Mouse (Mus musculus) embryonic facial prominence, embryonic 14.5 days (tissue): ENCODE measurements at regions not wholly inside any gene's neighbourhood (a gene's known extent, or its start where the extent isn't known, plus 50 kb on each side); places are given as distances from the start of the nearest gene placed in this dataset.

ENCODE experiments used
- ATAC-seq: fragments of 200-750 bp; cut with Nextera tagmentation; 2 replicates; pipeline ENCODE4 v1.8.0; 2017; ENCODE audit warnings: low read depth, moderate number of reproducible peaks, moderate TSS enrichment
- DNase-seq: peaks from one replicate; pipeline ENCODE4 v3.0.0-alpha.2; 2015; ENCODE audit warnings: low spot score
- H3K27ac ChIP-seq: fragments of 300-500 bp; sonication (generic); replicated peaks from 2 replicates; pipeline ENCODE4 v1.5.1; 2014; ENCODE audit warnings: low read depth, mild to moderate bottlenecking, low read length, moderate library complexity
- H3K27me3 ChIP-seq: fragments of 300-500 bp; sonication (generic); replicated peaks from 2 replicates; pipeline ENCODE4 v1.6.1; 2014; ENCODE audit warnings: low read length; ENCODE audit not compliant: control insufficient read depth, insufficient read depth
- H3K36me3 ChIP-seq: fragments of 300-500 bp; sonication (generic); 2 replicates; pipeline ENCODE4 v1.6.1; 2014; ENCODE audit warnings: low read length, mixed read lengths; ENCODE audit not compliant: control insufficient read depth, insufficient read depth
- H3K4me1 ChIP-seq: fragments of 300-500 bp; sonication (generic); 2 replicates; pipeline ENCODE4 v1.6.1; 2014; ENCODE audit warnings: antibody characterized with exemption, low read length; ENCODE audit not compliant: control insufficient read depth, insufficient read depth
- H3K4me2 ChIP-seq: fragments of 300-500 bp; sonication (generic); 2 replicates; pipeline ENCODE4 v1.6.1; 2014; ENCODE audit warnings: low read depth, mild to moderate bottlenecking, low read length, moderate library complexity, mixed read lengths
- H3K4me3 ChIP-seq: fragments of 300-500 bp; sonication (generic); 2 replicates; pipeline ENCODE4 v1.5.1; 2014; ENCODE audit warnings: low read depth, mild to moderate bottlenecking, low read length
- H3K9ac ChIP-seq: fragments of 300-500 bp; sonication (generic); 2 replicates; pipeline ENCODE4 v1.6.1; 2014; ENCODE audit warnings: low read depth, mild to moderate bottlenecking, low read length, moderate library complexity, mixed read lengths
- H3K9me3 ChIP-seq: fragments of 300-500 bp; sonication (generic); 2 replicates; pipeline ENCODE4 v1.6.1; 2016; ENCODE audit warnings: low read length; ENCODE audit not compliant: control insufficient read depth
- WGBS: fragments of 180-500 bp; shearing (Covaris S2); extraction: QIAGEN DNeasy Blood & Tissue Kit; methylation state at CpG from one replicate; pipeline ENCODE4 v1.1.7; 2014; 5-methylcytosine and 5-hydroxymethylcytosine counted together

DNA sequence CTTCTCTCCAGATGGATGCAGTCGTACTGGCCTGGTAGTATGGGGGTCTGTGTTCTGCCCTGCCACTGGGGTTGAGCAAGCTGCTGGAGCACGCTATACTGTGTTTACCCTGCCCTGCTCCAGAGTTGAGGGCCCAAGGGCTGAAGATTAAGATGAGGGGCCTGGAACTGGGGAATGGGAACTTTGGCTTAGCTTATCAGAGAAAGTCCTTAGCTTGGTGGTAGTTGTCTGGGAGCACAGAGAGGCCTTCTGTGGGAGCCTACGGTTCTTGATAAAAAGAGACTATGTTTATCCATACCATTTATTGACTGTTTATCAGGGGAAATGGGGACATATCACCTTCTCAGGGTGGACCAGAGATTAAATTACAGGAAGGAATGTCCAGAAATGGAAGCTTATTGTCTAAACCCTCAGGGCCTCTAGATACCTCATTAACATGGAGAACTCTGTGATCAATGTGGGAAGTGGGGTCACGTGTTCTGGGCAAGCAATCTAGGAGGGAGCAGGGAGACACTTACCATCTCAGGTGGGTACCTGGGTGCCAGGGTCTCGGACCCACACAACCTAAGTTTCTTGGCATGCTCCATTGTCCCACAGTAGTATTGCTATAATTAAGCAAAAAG is 58.7 kb downstream of the Mycn start:
- no peaks in the 10 kb centered on the region for H3K9me3 ChIP-seq
- no peaks in the 10 kb centered on the region for H3K36me3 ChIP-seq
- no peak overlapping the region for H3K27ac ChIP-seq
- no peak overlapping the region for H3K9ac ChIP-seq
- H3K27me3 ChIP-seq, result no peaks in the 10 kb centered on the region
- 85% methylated on average over 5 of the region's 5 CpGs for WGBS
- ATAC-seq (no peak), DNase-seq (no peak)
- no peak overlapping the region for H3K4me3 ChIP-seq
- H3K4me1 ChIP-seq, result no peaks in the 10 kb centered on the region
- H3K4me2 ChIP-seq, result no peak overlapping the region

DNA sequence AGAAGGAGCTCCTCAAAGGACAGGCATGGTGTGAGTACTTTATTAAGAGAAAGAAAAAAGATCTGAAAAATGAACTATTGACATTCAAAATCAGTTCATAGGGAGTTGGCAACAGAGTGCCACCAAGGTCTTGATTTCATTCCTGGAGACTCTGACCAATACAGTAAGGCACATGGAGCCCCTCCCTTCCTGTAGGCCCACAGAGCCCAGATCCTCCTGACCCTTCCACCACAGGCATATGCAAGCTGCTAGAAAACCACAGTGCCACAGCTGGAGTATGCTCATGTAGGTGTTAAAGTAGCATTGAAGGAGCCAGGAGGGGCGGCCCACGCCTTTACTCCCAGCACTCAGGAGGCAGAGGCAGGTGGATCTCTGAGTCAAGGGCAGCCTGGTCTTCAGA is 63.7 kb downstream of the Mycn start:
- Histone ChIP-seq H3K27ac (no peak overlapping the region), H3K9me3 (no peaks in the 10 kb centered on the region), H3K36me3 (no peaks in the 10 kb centered on the region), H3K27me3 (no peaks in the 10 kb centered on the region), H3K4me2 (no peak overlapping the region), H3K9ac (no peak overlapping the region), H3K4me3 (no peak overlapping the region), H3K4me1 (no peaks in the 10 kb centered on the region)
- WGBS, result 93% methylated on average over 2 of the region's 2 CpGs
- no peak for DNase-seq
- ATAC-seq, result no peak

DNA sequence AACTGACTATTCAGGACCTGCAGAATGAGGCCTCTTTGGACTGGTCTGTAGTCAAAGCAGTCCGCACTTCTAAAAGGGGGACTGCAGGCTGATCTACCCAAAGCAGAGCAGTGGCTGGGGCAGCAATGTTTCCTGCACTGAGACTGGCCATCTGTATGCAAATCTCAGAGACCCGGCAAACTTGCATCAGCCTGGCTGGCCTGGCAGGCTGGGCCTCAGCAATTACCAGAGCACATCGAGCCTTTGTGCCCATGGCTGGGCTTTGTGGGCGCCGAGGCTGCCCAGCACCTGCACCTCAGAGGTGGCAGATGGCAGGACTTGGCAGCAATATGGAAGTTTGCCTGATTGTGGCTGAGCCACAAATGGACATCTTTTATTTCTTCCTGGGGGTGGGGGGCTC is 64.2 kb downstream of the Mycn start:
- no peak overlapping the region for H3K4me3 ChIP-seq
- H3K9me3 ChIP-seq, result no peaks in the 10 kb centered on the region
- no peak overlapping the region for H3K27ac ChIP-seq
- ATAC-seq, result peak; percentile 80
- H3K4me1 ChIP-seq, result no peaks in the 10 kb centered on the region
- 64% methylated on average over 5 of the region's 5 CpGs for WGBS
- no peaks in the 10 kb centered on the region for H3K27me3 ChIP-seq
- DNase-seq, result peak; percentile 41
- H3K9ac ChIP-seq, result no peak overlapping the region
- H3K36me3 ChIP-seq, result no peaks in the 10 kb centered on the region
- no peak overlapping the region for H3K4me2 ChIP-seq

DNA sequence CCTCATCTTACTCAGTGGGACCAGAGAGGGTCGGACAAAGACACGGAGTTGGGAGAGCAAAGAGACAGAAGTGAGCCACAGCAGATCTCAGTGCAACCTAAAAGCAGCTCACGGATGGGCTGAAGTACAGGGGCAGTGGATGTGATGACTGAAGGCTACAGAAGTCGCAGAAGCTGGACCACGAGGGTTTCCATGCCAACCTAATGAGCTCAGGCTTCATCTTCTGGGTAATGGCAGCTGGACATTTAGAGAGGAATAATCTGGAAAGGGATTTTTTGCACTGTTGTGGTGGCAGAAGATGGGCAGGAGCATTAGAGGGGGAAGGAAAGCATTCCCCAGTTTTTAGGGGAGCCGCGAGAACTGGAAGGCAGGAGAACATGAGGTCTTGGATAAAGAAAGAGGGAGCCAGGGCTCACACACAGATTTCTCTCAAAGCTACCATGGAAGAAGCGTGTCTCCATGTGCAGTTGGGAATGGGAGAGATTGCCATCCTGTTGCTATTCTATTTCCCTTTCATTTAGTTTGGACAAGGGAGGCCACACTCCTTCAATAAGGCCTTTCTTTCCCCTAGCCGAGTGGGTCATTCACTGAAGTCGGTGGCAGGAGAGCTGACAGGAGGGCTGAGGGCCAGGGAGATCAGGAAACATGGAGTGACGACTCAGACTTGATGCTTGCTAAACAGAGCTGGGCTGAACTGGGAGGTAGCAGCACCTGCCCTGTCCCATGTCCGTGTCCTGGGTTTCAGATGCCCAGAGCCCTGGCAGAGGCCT is 65.6 kb downstream of the Mycn start:
- H3K4me3 ChIP-seq, result no peak overlapping the region
- H3K36me3 ChIP-seq, result no peaks in the 10 kb centered on the region
- no peak overlapping the region for H3K9ac ChIP-seq
- no peak overlapping the region for H3K4me2 ChIP-seq
- ATAC-seq (no peak), DNase-seq (no peak)
- WGBS, result 75% methylated on average over 12 of the region's 12 CpGs
- no peaks in the 10 kb centered on the region for H3K9me3 ChIP-seq
- no peak overlapping the region for H3K27ac ChIP-seq
- H3K4me1 ChIP-seq, result no peaks in the 10 kb centered on the region
- no peaks in the 10 kb centered on the region for H3K27me3 ChIP-seq

DNA sequence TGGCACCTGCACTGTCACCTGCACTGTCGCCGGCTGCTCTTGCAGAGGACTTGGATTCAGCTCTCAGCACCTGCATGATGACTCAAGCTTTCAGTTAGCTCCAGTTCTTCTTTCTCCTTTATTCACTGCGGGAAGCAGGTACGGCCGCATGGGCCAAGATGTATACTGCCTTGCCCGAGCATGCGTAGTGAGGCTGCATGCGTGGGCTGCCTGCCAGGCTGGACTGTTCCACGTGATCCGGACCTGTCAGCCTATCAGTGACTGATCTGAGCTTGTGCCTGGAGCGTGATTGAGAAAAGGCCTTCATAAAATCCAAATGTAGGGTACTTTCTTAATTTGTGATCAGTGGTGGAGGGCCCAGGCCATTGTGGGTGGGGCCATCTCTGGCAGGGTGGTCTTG is 68.2 kb downstream of the Mycn start:
- no peak for ATAC-seq

DNA sequence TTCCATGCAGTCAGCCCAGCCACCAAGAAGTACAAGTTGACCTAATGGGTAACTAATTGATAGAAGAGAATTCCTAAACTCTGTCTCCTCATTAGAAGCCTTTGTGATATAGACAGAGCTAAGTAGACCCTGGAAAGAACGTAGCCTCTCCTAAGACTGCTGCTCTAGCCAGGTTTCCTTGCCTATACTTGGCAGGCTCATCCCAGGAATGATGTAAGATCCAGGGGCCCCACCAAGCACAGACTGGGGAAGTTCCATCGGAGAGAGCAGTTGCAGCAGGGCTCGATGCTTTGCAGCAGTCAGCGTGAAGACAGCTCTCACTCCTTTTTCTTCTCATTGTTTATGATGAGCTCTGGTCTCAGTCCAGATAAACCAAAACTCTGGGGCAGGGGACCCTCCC is 68.7 kb downstream of the Mycn start:
- peak; percentile 27 for DNase-seq
- Histone ChIP-seq H3K9me3 (no peaks in the 10 kb centered on the region), H3K36me3 (no peaks in the 10 kb centered on the region), H3K9ac (no peak overlapping the region), H3K27me3 (no peaks in the 10 kb centered on the region), H3K27ac (no peak overlapping the region), H3K4me2 (no peak overlapping the region), H3K4me1 (no peaks in the 10 kb centered on the region), H3K4me3 (no peak overlapping the region)
- ATAC-seq, result no peak
- WGBS, result 59% methylated on average over 4 of the region's 4 CpGs

More for the DNA sequence above, 68.2 kb downstream of the Mycn start:
- Histone ChIP-seq H3K36me3 (no peaks in the 10 kb centered on the region), H3K4me2 (no peak overlapping the region), H3K9me3 (no peaks in the 10 kb centered on the region), H3K4me3 (no peak overlapping the region), H3K4me1 (no peaks in the 10 kb centered on the region), H3K27ac (no peak overlapping the region), H3K27me3 (no peaks in the 10 kb centered on the region), H3K9ac (no peak overlapping the region)
- WGBS, result 84% methylated on average over 11 of the region's 11 CpGs
- DNase-seq, result no peak

DNA sequence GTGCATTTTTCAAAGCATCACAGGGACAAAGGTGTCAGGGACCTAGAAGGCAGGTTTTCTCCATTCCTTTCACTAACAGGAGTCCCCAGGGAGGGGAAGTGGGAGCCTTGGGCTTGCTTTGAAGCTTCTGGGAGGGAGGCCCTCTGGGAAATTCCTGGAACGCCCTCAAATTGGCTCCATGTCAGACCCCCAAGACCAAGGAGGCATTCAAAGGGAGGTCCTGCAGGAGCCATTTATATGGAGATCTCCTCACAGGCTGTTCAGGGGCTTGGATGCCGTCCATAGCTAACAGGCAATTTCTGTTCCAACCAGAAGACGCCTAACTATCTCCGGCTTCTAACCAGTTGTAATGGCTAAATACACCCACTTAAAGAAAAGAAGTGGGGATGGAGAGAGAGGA is 70.4 kb downstream of the Mycn start:
- Histone ChIP-seq H3K4me2 (no peak overlapping the region), H3K27me3 (no peaks in the 10 kb centered on the region), H3K4me3 (no peak overlapping the region), H3K27ac (no peak overlapping the region), H3K9me3 (no peaks in the 10 kb centered on the region), H3K9ac (no peak overlapping the region), H3K36me3 (no peaks in the 10 kb centered on the region), H3K4me1 (no peaks in the 10 kb centered on the region)
- ATAC-seq (no peak), DNase-seq (peak; percentile 31)
- 43% methylated on average over 4 of the region's 4 CpGs for WGBS

DNA sequence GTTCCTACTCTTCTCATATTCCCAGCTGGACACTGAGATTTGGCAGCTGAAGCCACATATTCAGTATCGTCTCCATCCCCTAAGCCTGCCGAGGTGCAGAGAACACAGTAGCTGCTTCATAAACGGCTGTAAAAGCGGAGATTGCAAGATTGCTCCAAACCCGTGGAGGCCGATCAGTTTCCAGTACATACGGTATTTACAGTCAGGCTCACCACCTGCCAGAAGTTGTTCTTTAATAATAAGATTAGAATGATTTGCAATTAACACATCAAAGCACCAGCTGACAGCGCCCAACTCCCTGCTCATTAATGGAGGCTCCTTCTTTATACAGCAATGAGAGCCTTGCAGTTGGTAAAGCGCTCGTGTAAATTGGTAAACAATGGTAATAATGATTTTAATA is 75.1 kb downstream of the Mycn start:
- Histone ChIP-seq H3K4me2 (no peak overlapping the region), H3K9me3 (no peaks in the 10 kb centered on the region), H3K27me3 (no peaks in the 10 kb centered on the region), H3K36me3 (no peaks in the 10 kb centered on the region), H3K4me3 (no peak overlapping the region), H3K9ac (no peak overlapping the region), H3K27ac (no peak overlapping the region), H3K4me1 (no peaks in the 10 kb centered on the region)
- DNase-seq (peak; percentile 28), ATAC-seq (no peak)
- WGBS, result 74% methylated on average over 10 of the region's 10 CpGs

DNA sequence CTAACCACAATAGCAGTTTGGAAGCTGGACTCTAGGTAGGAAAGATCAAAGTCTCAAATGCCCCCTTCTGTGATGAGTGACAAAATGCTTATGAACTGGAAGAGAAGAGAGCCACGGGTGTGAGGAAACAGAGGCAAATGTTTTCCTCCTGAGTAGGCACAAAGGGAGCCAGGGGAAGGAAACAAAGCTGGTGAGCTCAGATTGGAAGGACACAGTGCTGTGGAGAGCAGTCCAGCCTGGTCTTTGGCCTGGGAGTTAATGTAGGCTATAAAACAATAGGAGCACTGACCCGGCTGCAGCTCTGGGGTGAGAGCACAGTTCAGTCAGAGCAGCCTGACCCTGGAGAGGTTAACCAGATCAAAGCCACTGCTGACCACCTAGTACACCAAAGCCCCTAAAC is 91.0 kb downstream of the Mycn start:
- Histone ChIP-seq H3K9ac (no peak overlapping the region), H3K27me3 (no peaks in the 10 kb centered on the region), H3K36me3 (no peaks in the 10 kb centered on the region), H3K4me3 (no peak overlapping the region), H3K4me1 (no peaks in the 10 kb centered on the region), H3K9me3 (no peaks in the 10 kb centered on the region), H3K4me2 (no peak overlapping the region), H3K27ac (no peak overlapping the region)
- WGBS, result 16% methylated on average over 2 of the region's 2 CpGs
- ATAC-seq (no peak), DNase-seq (no peak)
